Mouse (Mus musculus): Measurements from ENCODE around the gene Dohh. TPM values are rescaled to one million over a fixed set of nuclear protein-coding genes. Genes with fewer than 3 reads are reported as not detected.
A peak's percentile ranks its signal among the peaks of the same experiment; 100 is the strongest.

Dohh gene
- total and polyA plus RNA-seq, 3 experiments = 39.6 to 125 (median 54.3) TPM

DNA sequence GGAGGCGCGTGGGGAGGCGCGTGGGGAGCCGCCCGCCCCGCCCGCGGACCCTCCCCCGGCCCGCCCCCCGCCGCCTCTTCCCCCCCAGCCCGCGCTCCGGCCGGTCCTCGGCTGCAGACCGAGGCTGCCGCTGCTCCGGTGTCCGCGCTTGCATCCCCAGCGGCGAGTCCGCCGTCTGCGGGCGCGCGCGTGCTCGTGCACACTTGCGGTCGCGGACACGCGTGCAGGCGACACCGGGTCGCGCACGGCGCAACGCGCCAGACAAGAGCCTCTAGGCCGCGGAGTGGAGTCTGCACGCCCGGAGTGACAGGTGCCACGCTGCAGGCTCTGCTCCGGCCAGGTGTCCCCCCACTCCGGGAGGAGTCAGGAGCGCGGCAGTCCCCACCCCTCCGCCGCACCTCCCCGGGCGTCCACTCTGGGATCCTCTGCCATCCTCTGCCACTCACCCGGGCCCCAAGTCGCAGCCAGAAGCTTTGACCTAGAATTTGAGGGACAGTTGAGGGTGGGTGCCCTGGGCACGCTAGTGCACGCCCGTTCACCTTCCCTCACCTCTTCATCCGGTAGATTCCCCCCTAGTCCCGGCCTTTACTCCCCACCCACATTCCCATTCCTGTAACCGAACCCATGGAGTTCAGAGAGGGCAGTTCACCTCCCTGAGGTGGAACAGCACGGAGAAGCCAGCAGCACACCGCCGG is 46.8 kb downstream of the Dohh start:
- DNase-seq = peak; percentile 33

DNA sequence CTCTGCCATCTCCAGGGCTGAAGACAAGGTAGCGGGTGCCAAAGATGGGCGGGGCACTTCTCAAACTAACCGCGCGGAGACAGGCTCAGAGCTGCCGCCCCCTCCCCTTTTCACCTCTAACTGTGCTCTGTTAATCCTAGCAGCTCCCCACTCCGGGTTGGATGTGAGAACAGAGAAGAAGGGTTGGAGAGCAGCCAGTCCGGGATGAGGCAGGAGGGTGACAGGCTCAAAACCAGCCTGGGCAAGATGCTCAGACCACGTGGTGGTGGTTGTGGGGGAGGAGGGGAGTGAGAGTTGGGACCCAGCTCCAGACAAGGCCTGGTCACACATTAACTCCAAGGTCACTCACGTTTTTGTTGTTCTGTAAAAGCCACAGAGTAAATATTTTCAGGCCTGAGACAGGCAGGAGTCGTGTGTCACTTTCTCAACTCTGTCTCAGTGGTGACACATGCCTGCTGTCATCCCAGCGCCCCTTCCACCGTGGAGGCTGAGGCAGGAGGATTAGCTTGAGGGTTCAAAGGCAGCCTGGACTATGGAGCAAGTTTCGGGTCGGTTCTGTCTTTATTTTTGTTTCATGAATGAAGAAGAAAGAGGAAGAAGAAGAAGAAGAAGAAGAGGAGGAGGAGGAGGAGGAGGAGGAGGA is 47.4 kb downstream of the Dohh start:
- peak; percentile 39 for DNase-seq

DNA sequence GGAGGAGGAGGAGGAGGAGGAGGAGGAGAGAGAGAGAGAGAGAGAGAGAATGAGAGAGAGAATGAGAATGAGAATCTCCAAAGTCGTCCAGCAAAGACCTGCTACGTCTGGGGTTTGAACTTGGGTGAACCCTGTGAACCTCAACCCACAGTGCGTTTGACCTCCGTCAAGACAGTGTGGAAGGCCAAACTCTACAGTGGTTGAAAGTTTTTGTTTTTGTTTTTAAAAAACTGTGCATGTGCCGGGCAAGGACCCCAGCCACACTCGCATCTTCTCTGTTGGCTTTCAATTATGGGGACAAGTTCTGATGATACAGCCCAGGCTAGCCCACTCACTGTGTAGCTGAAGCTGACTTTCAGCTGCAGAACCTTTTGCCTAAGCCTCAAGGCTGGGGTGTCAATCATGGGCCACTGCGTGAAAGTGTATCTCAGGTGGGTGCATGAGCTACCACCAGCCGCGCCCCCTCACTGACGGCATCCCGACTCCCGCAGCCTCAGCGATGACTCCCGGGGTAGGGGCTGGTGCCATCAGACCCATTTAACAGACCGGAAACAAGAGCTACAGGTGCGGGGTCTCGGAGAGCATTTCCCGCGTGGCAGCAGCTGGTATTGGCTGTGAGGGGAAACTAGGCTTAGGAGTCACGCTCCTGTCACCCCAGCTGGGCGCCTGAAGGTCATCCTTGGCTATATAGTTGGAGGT is 48.1 kb downstream of the Dohh start:
- DNase-seq = peak; percentile 21

DNA sequence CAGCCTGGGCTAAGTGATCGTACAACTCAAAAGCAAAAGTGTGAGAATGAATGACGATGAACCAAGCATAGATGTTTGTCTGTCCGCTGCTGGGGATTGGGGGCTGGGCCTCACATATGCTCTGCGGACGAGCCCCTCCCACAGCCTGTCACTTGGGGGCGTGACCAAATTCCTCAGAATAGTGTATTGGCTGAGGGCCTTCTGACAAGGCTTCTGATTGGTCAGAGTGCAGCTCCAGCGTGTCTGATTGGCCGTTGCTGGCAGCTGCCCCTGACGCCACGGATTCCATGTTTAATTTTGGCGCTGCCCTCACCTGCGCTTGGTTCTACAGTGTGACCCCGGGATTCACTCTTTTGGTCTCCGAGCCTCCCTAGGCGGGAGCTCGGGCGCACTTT is 48.6 kb downstream of the Dohh start:
- peak; percentile 94 for DNase-seq

DNA sequence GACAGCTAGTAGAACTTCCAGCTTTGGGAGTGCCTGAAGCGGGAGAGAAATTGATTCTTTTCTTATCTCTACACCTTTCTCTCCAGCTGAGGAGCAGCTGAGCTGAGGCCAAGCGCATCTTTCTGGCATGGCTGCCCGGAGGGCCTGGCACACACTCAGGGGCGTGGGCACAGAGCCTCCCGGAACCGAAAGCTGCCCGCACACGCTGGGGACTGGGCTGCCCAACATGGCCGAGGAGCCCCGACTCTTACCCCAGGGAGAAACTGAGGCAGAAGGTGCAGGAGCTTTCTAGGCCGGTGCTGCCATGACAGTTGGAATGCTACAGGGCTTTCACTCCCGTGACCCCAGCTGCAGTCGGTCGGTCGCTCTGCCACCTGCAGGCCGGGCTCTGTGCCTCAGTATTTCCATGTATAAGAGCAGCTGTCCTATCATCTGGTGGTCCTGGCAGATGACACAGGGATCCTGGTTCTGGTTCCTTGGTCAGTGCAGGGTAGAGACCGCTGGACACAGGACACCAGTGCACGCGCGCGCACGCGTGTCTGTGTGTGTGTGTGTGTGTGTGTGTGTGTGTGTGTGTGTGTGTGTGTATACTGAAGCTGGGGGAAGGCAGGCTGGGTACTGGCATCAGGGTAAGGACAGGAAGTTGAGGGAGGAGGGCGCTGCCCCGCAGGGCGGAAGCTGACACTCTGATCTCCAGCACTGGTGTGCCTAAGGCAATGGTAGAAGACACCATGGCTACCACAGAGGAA is 49.5 kb downstream of the Dohh start:
- DNase-seq = peak; percentile 41

DNA sequence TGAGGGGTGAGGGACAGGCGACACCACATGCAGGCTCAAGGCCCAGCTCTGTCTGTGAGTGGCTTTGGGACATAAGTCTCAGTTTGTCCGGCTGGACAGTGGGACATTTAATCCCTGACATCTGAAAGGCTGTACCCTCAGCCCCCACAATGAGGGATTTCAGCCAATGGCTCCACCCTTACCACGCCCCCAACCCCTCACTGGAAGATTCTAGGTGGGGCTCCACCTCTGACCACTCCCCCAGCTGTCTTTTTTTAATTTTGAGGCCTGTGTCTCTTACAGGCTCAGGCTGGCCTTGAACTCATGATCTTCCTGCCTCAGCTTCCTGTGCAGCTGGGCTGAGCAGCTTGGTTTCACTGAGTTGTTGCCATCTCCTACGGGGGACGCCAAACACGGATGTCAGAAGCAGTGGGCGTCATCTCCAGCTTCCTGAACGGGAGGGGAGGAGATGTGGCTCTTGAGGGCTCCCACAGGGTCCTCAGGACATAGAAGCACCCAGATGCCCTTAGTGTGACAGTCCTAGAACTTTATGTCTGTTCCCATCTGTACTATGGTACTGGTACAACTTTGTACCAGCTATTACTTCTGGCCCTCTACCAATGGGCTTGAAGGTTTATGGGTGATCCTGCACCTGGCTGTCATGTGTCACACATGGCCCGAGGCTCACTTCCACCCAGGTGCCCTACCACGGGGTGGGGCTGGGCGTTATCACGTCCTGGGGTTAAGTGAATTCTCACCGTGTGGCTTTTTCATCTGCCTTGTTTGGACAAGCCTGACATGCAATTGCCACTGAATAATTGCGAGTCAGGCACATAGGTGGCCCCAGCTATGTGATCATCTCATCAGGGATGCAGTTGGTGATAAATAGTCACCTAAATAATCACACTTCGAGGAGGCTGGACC is 50.4 kb downstream of the Dohh start:
- peak; percentile 28 for DNase-seq

DNA sequence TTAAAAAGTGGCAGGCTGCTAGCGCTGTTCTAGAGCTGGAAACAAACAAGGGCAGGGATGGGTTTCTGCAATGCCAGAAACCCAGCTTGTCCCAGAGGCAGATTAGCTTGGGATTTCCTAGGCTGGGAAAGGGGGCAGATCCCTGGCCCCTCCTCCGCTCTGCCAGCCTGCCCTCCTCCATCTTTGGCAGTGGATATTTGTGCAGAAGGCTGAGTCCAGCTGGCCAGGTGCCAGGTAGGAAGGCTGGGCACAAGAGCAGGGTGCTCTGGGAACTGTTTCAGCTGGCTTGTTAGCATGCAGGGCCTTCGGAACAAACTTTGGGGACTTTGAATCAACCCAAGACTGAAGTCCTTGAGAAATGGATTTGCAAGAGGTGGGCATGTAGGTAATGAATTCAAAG is 51.2 kb downstream of the Dohh start:
- peak; percentile 87 for DNase-seq

Small RNA genes lying within 50 kb of the gene (microRNA-seq; reads per million reads assigned to microRNA genes)
- gene Mir1191b (0.44 to 0.83 reads per million in 2 experiments), gene Mir6913 (0.22 to 0.41 reads per million in 2 experiments)

Other genes starting within 250 kb of the Dohh start
Only the 30 nearest of the 35 such genes appear.
- 10 to 100 TPM; 27.3 to 29.8 TPM for gene Pias4, start 216.5 kb upstream of the Dohh start, total RNA-seq (2021)
- gene Pias4, start 216.5 kb upstream of the Dohh start, polyA plus RNA-seq (2012; rRNA removed) = 41.4 and 48.6 TPM in 2 replicates
- 1,000 to 10,000 TPM; 1,393 to 1,508 TPM for gene Eef2, start 207.8 kb upstream of the Dohh start, total RNA-seq (2021)
- gene Eef2, start 207.8 kb upstream of the Dohh start, polyA plus RNA-seq (2012; rRNA removed) = 1,342 and 1,424 TPM in 2 replicates
- 10 to 100 TPM; 74.6 to 76.7 TPM for gene Dapk3, start 201.4 kb upstream of the Dohh start, total RNA-seq (2021)
- 100 and 127 TPM in 2 replicates for gene Dapk3, start 201.4 kb upstream of the Dohh start, polyA plus RNA-seq (2012; rRNA removed)
- gene 4930442H23Rik, start 200.6 kb upstream of the Dohh start, total RNA-seq (2021) = not detected
- gene 4930442H23Rik, start 200.6 kb upstream of the Dohh start, polyA plus RNA-seq (2012; rRNA removed) = 0.12 TPM in 1 of 2 replicates, not detected in the other
- gene Nmrk2, start 182.4 kb upstream of the Dohh start, total RNA-seq (2021) = not detected
- not detected in 2 replicates for gene Nmrk2, start 182.4 kb upstream of the Dohh start, polyA plus RNA-seq (2012; rRNA removed)
- gene Atcay, start 153.6 kb upstream of the Dohh start, total RNA-seq (2021) = 1 to 10 TPM; 2.4 to 3.8 TPM
- 1.4 and 1.6 TPM in 2 replicates for gene Atcay, start 153.6 kb upstream of the Dohh start, polyA plus RNA-seq (2012; rRNA removed)
- 10 to 100 TPM; 12.6 to 14.1 TPM for gene Zfr2, start 151.3 kb upstream of the Dohh start, total RNA-seq (2021)
- gene Zfr2, start 151.3 kb upstream of the Dohh start, polyA plus RNA-seq (2012; rRNA removed) = 38.7 and 47.5 TPM in 2 replicates
- gene Matk, start 131.5 kb upstream of the Dohh start, total RNA-seq (2021) = under 1 TPM; 0.69 to 0.73 TPM
- 0.86 and 1.0 TPM in 2 replicates for gene Matk, start 131.5 kb upstream of the Dohh start, polyA plus RNA-seq (2012; rRNA removed)
- gene Mrpl54, start 117.5 kb upstream of the Dohh start, total RNA-seq (2021) = 100 to 1,000 TPM; 123 to 131 TPM
- gene Mrpl54, start 117.5 kb upstream of the Dohh start, polyA plus RNA-seq (2012; rRNA removed) = 193 and 221 TPM in 2 replicates
- gene Apba3, start 117.5 kb upstream of the Dohh start, total RNA-seq (2021) = 100 to 1,000 TPM in 1 of 2 experiments, 10 to 100 TPM in 1; 83.5 to 121 TPM
- gene Apba3, start 117.5 kb upstream of the Dohh start, polyA plus RNA-seq (2012; rRNA removed) = 165 and 188 TPM in 2 replicates
- gene Tjp3, start 92.8 kb upstream of the Dohh start, total RNA-seq (2021) = under 1 TPM; 0.41 to 0.92 TPM
- 0.52 and 0.72 TPM in 2 replicates for gene Tjp3, start 92.8 kb upstream of the Dohh start, polyA plus RNA-seq (2012; rRNA removed)
- 10 to 100 TPM; 34.3 to 44.6 TPM for gene Pip5k1c, start 91.5 kb upstream of the Dohh start, total RNA-seq (2021)
- gene Pip5k1c, start 91.5 kb upstream of the Dohh start, polyA plus RNA-seq (2012; rRNA removed) = 71.0 and 72.8 TPM in 2 replicates
- gene Cactin, start 63.3 kb upstream of the Dohh start, total RNA-seq (2021) = 10 to 100 TPM; 32.6 to 40.3 TPM
- 35.5 and 37.4 TPM in 2 replicates for gene Cactin, start 63.3 kb upstream of the Dohh start, polyA plus RNA-seq (2012; rRNA removed)
- gene Tbxa2r, start 55.7 kb upstream of the Dohh start, total RNA-seq (2021) = 10 to 100 TPM; 33.2 to 45.4 TPM
- 137 and 154 TPM in 2 replicates for gene Tbxa2r, start 55.7 kb upstream of the Dohh start, polyA plus RNA-seq (2012; rRNA removed)
- 10 to 100 TPM in 1 of 2 experiments, 1 to 10 TPM in 1; 2.9 to 10.3 TPM for gene Gipc3, start 41.2 kb upstream of the Dohh start, total RNA-seq (2021)
- 2.8 and 3.2 TPM in 2 replicates for gene Gipc3, start 41.2 kb upstream of the Dohh start, polyA plus RNA-seq (2012; rRNA removed)
- 10 to 100 TPM; 81.6 to 89.9 TPM for gene Hmg20b, start 33.9 kb upstream of the Dohh start, total RNA-seq (2021)
- 272 and 280 TPM in 2 replicates for gene Hmg20b, start 33.9 kb upstream of the Dohh start, polyA plus RNA-seq (2012; rRNA removed)
- gene Mfsd12, start 26.9 kb upstream of the Dohh start, total RNA-seq (2021) = 10 to 100 TPM; 15.3 to 16.5 TPM
- 69.3 and 77.4 TPM in 2 replicates for gene Mfsd12, start 26.9 kb upstream of the Dohh start, polyA plus RNA-seq (2012; rRNA removed)
- 1 to 10 TPM; 1.2 to 3.6 TPM for gene 4930404N11Rik, start 18.6 kb upstream of the Dohh start, total RNA-seq (2021)
- 9.7 and 12.4 TPM in 2 replicates for gene 4930404N11Rik, start 18.6 kb upstream of the Dohh start, polyA plus RNA-seq (2012; rRNA removed)
- 10 to 100 TPM; 40.7 to 45.0 TPM for gene Fzr1, start 5.9 kb upstream of the Dohh start, total RNA-seq (2021)
- 95.6 and 103 TPM in 2 replicates for gene Fzr1, start 5.9 kb upstream of the Dohh start, polyA plus RNA-seq (2012; rRNA removed)
- 1 to 10 TPM; 1.8 to 2.5 TPM for gene Gm48551, start within 50 bp of the Dohh start, total RNA-seq (2021)
- gene Gm48551, start within 50 bp of the Dohh start, polyA plus RNA-seq (2012; rRNA removed) = 2.9 and 6.7 TPM in 2 replicates
- 1 to 10 TPM in 1 of 2 experiments, not detected in 1; 1.4 TPM for gene Gm48552, start 4.6 kb downstream of the Dohh start, total RNA-seq (2021)
- gene Gm48552, start 4.6 kb downstream of the Dohh start, polyA plus RNA-seq (2012; rRNA removed) = 2.5 and 4.4 TPM in 2 replicates
- gene Smim24, start 8.6 kb downstream of the Dohh start, total RNA-seq (2021) = 1 to 10 TPM; 1.4 to 1.6 TPM
- 4.5 and 5.4 TPM in 2 replicates for gene Smim24, start 8.6 kb downstream of the Dohh start, polyA plus RNA-seq (2012; rRNA removed)
- 100 to 1,000 TPM in 1 of 2 experiments, 10 to 100 TPM in 1; 80.8 to 126 TPM for gene Nfic, start 71.2 kb downstream of the Dohh start, total RNA-seq (2021)
- 142 and 171 TPM in 2 replicates for gene Nfic, start 71.2 kb downstream of the Dohh start, polyA plus RNA-seq (2012; rRNA removed)
- gene Celf5, start 98.3 kb downstream of the Dohh start, total RNA-seq (2021) = under 1 TPM; 0.55 to 0.78 TPM
- gene Celf5, start 98.3 kb downstream of the Dohh start, polyA plus RNA-seq (2012; rRNA removed) = 1.4 and 2.2 TPM in 2 replicates
- gene Ncln, start 112.0 kb downstream of the Dohh start, total RNA-seq (2021) = 100 to 1,000 TPM; 111 to 123 TPM
- 562 and 856 TPM in 2 replicates for gene Ncln, start 112.0 kb downstream of the Dohh start, polyA plus RNA-seq (2012; rRNA removed)
- gene S1pr4, start 115.7 kb downstream of the Dohh start, total RNA-seq (2021) = 1 to 10 TPM in 1 of 2 experiments, under 1 TPM in 1; 0.98 to 1.6 TPM
- 3.5 and 3.6 TPM in 2 replicates for gene S1pr4, start 115.7 kb downstream of the Dohh start, polyA plus RNA-seq (2012; rRNA removed)
- gene Gna15, start 139.8 kb downstream of the Dohh start, total RNA-seq (2021) = 1 to 10 TPM; 1.1 to 2.2 TPM
- gene Gna15, start 139.8 kb downstream of the Dohh start, polyA plus RNA-seq (2012; rRNA removed) = 1.4 and 1.9 TPM in 2 replicates
- gene Gna11, start 160.8 kb downstream of the Dohh start, total RNA-seq (2021) = 10 to 100 TPM; 76.6 to 86.0 TPM
- 122 and 124 TPM in 2 replicates for gene Gna11, start 160.8 kb downstream of the Dohh start, polyA plus RNA-seq (2012; rRNA removed)
- 1,000 to 10,000 TPM; 1,028 to 1,195 TPM for gene Aes, start 175.1 kb downstream of the Dohh start, total RNA-seq (2021)
- gene Aes, start 175.1 kb downstream of the Dohh start, polyA plus RNA-seq (2012; rRNA removed) = 3,784 and 4,442 TPM in 2 replicates
- gene Tle2, start 190.1 kb downstream of the Dohh start, total RNA-seq (2021) = 10 to 100 TPM; 50.4 to 51.0 TPM
- gene Tle2, start 190.1 kb downstream of the Dohh start, polyA plus RNA-seq (2012; rRNA removed) = 417 and 691 TPM in 2 replicates

Measured in adrenal gland, adult 2 months (tissue).